Mouse (Mus musculus) lung, embryonic 14.5 days (tissue): ENCODE measurements at regions not wholly inside any gene's neighbourhood (a gene's known extent, or its start where the extent isn't known, plus 50 kb on each side); places are given as distances from the start of the nearest gene placed in this dataset.

Experiments
- ATAC-seq: fragments of 200-750 bp; cut with Nextera tagmentation; 2 replicates; pipeline ENCODE4 v1.8.0; 2017; ENCODE audit warnings: mild to moderate bottlenecking, moderate TSS enrichment, moderate library complexity; ENCODE audit not compliant: insufficient read depth
- DNase-seq: peaks from one replicate; pipeline ENCODE4 v3.0.0-alpha.2; 2015
- H3K27ac ChIP-seq: fragments of 300-500 bp; sonication (generic); 2 replicates; pipeline ENCODE4 v1.5.1; 2014; ENCODE audit warnings: low read depth, mild to moderate bottlenecking, moderate library complexity
- H3K27me3 ChIP-seq: fragments of 300-500 bp; sonication (generic); 2 replicates; pipeline ENCODE4 v1.6.1; 2014; ENCODE audit warnings: low read length, control low read depth; ENCODE audit not compliant: insufficient read depth
- H3K36me3 ChIP-seq: fragments of 300-500 bp; sonication (generic); 2 replicates; pipeline ENCODE4 v1.6.1; 2014; ENCODE audit warnings: control low read depth; ENCODE audit not compliant: insufficient read depth
- H3K4me1 ChIP-seq: fragments of 300-500 bp; sonication (generic); 2 replicates; pipeline ENCODE4 v1.6.1; 2014; ENCODE audit warnings: antibody characterized with exemption, control low read depth; ENCODE audit not compliant: insufficient read depth
- H3K4me2 ChIP-seq: fragments of 300-500 bp; sonication (generic); 2 replicates; pipeline ENCODE4 v1.6.1; 2014; ENCODE audit warnings: mild to moderate bottlenecking
- H3K4me3 ChIP-seq: fragments of 300-500 bp; sonication (generic); 2 replicates; pipeline ENCODE4 v1.5.1; 2014; ENCODE audit warnings: low read depth, low read length
- H3K9ac ChIP-seq: fragments of 300-500 bp; sonication (generic); 2 replicates; pipeline ENCODE4 v1.6.1; 2014
- H3K9me3 ChIP-seq: fragments of 300-500 bp; sonication (generic); 2 replicates; pipeline ENCODE4 v1.6.1; 2016; ENCODE audit warnings: low read depth, low read length, control low read depth
- CTCF ChIP-seq: IDR thresholded peaks from 2 replicates; pipeline ENCODE4 v1.5.1; 2016; ENCODE audit warnings: antibody characterized with exemption, low read depth
- WGBS: fragments of 180-500 bp; shearing (Covaris S2); extraction: QIAGEN DNeasy Blood & Tissue Kit; methylation state at CpG from one replicate; pipeline ENCODE4 v1.1.7; 2014; 5-methylcytosine and 5-hydroxymethylcytosine counted together

GRCm38 (mm10) chr5:7428291-7428690, 83.7 kb upstream of the Zfp804b start:
- ATAC-seq (no peak), DNase-seq (no peak)
- Histone ChIP-seq H3K9ac (no peak overlapping the region), H3K4me2 (no peak overlapping the region), H3K27me3 (no peaks in the 10 kb centered on the region), H3K4me1 (no peaks in the 10 kb centered on the region), H3K27ac (no peak overlapping the region), H3K4me3 (no peak overlapping the region), H3K9me3 (no peaks in the 10 kb centered on the region), H3K36me3 (no peaks in the 10 kb centered on the region)
- 58% methylated on average over 5 of the region's 5 CpGs for WGBS
- no peak for TF ChIP-seq CTCF

- WGBS: 42% methylated on average over 2 of the region's 2 CpGs
- H3K27me3 ChIP-seq: no peaks in the 10 kb centered on the region
- H3K36me3 ChIP-seq: no peaks in the 10 kb centered on the region
- no peak overlapping the region for H3K4me3 ChIP-seq
- no peak overlapping the region for H3K9ac ChIP-seq
- H3K4me1 ChIP-seq: no peaks in the 10 kb centered on the region
- ATAC-seq (no peak), DNase-seq (peak; percentile 0)
- no peak overlapping the region for H3K27ac ChIP-seq
- no peak for TF ChIP-seq CTCF
- no peaks in the 10 kb centered on the region for H3K9me3 ChIP-seq
- no peak overlapping the region for H3K4me2 ChIP-seq
Observed at GRCm38 (mm10) chr5:7436461-7436860, 91.9 kb upstream of the Zfp804b start.

DNA sequence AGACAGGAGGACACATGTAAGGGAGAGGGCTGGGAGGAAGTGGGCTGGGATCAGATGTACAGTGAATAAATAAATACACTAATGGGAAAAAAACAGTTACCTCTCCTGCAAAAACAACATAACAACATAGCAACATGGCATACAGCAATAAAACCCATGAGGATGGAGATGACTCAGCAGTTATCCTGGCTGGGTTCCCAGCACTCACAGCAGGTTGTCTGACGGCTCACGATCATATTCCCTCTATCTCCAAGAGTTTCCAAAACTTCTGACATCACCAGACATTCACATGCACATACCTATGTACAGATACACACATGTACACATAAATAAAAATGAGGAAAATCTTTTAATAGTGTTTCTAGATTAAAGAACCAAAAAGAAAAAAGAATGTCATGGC, 103.4 kb upstream of the Zfp804b start:
- H3K4me2 ChIP-seq: no peak overlapping the region
- TF ChIP-seq CTCF: no peak
- H3K27me3 ChIP-seq: no peaks in the 10 kb centered on the region
- H3K4me1 ChIP-seq: no peaks in the 10 kb centered on the region
- 71% methylated on average over 2 of the region's 2 CpGs for WGBS
- no peak overlapping the region for H3K27ac ChIP-seq
- no peak overlapping the region for H3K4me3 ChIP-seq
- H3K9me3 ChIP-seq: no peaks in the 10 kb centered on the region
- H3K9ac ChIP-seq: no peak overlapping the region
- DNase-seq (no peak), ATAC-seq (no peak)
- H3K36me3 ChIP-seq: no peaks in the 10 kb centered on the region

DNA sequence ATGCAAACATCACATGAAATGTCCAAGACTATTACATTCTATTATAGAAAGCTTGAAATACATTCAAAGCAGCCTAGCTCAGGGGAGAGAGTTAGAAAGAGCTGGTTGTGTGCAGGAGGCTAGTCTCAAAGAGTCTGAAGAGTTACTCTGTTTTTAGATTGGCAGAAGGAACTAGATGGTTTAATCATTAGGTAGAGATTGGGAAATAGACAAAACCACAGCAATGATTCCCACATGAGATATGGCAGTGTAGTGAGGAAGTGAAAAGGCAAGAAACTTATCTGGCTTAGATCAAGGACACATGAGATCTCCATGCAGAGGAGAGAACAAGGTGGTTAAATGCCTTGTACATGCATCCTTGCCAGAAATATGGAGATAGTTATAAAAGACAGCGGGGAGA, 110.3 kb upstream of the Zfp804b start:
- no peak for DNase-seq
- 86% methylated on average over 1 of the region's 1 CpGs for WGBS

GRCm38 (mm10) chr5:7457102-7457501, 112.5 kb upstream of the Zfp804b start:
- DNase-seq (no peak), ATAC-seq (no peak)
- WGBS: 60% methylated on average over 3 of the region's 3 CpGs
- H3K27ac ChIP-seq: no peak overlapping the region
- H3K4me3 ChIP-seq: no peak overlapping the region
- no peak overlapping the region for H3K9ac ChIP-seq
- H3K27me3 ChIP-seq: no peaks in the 10 kb centered on the region
- H3K4me2 ChIP-seq: no peak overlapping the region
- no peaks in the 10 kb centered on the region for H3K9me3 ChIP-seq
- no peaks in the 10 kb centered on the region for H3K36me3 ChIP-seq
- H3K4me1 ChIP-seq: no peaks in the 10 kb centered on the region
- TF ChIP-seq CTCF: no peak

More for the DNA sequence above, 110.3 kb upstream of the Zfp804b start:
- no peak overlapping the region for H3K4me2 ChIP-seq
- no peaks in the 10 kb centered on the region for H3K27me3 ChIP-seq
- no peak overlapping the region for H3K27ac ChIP-seq
- no peak for ATAC-seq
- H3K4me1 ChIP-seq: no peaks in the 10 kb centered on the region
- H3K4me3 ChIP-seq: no peak overlapping the region
- no peak overlapping the region for H3K9ac ChIP-seq
- TF ChIP-seq CTCF: no peak
- H3K9me3 ChIP-seq: no peaks in the 10 kb centered on the region
- H3K36me3 ChIP-seq: no peaks in the 10 kb centered on the region

DNA sequence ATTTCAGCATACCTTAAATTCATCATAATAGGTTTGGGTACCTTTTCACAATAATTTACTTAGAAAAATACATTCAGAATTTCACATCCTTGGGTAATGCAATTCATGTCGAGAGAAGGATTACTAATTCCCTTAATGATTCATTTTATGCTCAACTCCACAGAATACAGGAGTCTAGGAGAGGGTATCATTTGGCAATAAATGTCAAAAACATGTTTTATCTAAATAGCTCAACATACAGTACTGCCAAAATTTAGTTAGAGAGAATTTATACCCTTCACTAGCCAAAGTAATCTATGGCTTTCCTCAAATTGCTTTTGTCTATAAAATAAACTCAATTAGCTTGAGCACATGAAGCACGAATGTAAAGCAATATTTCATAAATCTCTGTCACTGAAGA, 144.6 kb upstream of the Zfp804b start:
- Histone ChIP-seq H3K4me1 (no peaks in the 10 kb centered on the region), H3K4me3 (no peak overlapping the region), H3K27ac (no peak overlapping the region), H3K27me3 (no peaks in the 10 kb centered on the region), H3K9ac (no peak overlapping the region), H3K4me2 (no peak overlapping the region), H3K36me3 (no peaks in the 10 kb centered on the region), H3K9me3 (no peaks in the 10 kb centered on the region)
- no peak for TF ChIP-seq CTCF
- ATAC-seq: no peak
- 46% methylated on average over 2 of the region's 2 CpGs for WGBS
- no peak for DNase-seq

DNA sequence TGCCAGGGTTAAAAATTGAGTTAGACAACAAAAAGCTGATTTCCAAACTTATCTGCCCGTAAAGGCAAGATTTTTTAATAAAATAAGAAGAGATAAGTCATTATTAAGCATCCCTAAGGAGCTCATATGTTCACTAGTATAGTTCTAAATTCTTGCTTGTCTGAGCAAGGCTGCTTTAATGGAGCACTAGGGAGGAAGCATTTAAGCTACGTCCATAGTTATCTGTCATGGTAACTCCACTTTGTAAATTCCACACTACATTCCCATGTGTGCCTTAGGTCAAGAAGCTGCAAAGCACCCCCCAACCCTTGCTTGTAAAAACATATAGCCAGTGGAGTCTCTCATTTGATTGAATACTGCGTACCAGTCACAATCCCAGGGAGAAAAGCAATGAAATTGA, 145.0 kb upstream of the Zfp804b start:
- Histone ChIP-seq H3K4me3 (no peak overlapping the region), H3K9ac (no peak overlapping the region), H3K27me3 (no peaks in the 10 kb centered on the region), H3K9me3 (no peaks in the 10 kb centered on the region), H3K27ac (no peak overlapping the region), H3K4me2 (no peak overlapping the region), H3K36me3 (no peaks in the 10 kb centered on the region), H3K4me1 (no peaks in the 10 kb centered on the region)
- ATAC-seq (no peak), DNase-seq (no peak)
- no peak for TF ChIP-seq CTCF
- 58% methylated on average over 3 of the region's 3 CpGs for WGBS

GRCm38 (mm10) chr5:7517520-7518181, 173.1 kb upstream of the Zfp804b start:
- H3K9ac ChIP-seq: no peak overlapping the region
- no peaks in the 10 kb centered on the region for H3K27me3 ChIP-seq
- H3K27ac ChIP-seq: no peak overlapping the region
- 61% methylated on average over 3 of the region's 3 CpGs for WGBS
- TF ChIP-seq CTCF: no peak
- DNase-seq: no peak
- H3K4me3 ChIP-seq: no peak overlapping the region
- H3K4me2 ChIP-seq: no peak overlapping the region
- H3K4me1 ChIP-seq: no peaks in the 10 kb centered on the region
- no peaks in the 10 kb centered on the region for H3K9me3 ChIP-seq
- H3K36me3 ChIP-seq: no peaks in the 10 kb centered on the region
- no peak for ATAC-seq
